Mouse (Mus musculus) megakaryocyte, adult 5-6 weeks (primary cell): Measurements from ENCODE around the gene Ankrd33b. TPM values are rescaled to one million over a fixed set of nuclear protein-coding genes. Genes with fewer than 3 reads are reported as not detected.

Source experiments
- ATAC-seq: 2 replicates; pipeline ENCODE4 v1.8.0; 2016; ENCODE audit warnings: mild to moderate bottlenecking, inconsistent platforms; ENCODE audit not compliant: poor library complexity, severe bottlenecking
- total RNA-seq, 2 experiments: library from RNA; stranded (forward) in 1 of 2; stranded (reverse) in 1 of 2; fragments of 153-499, 151-499 nt in 1 of 2; fragments of 221-1000, 200-1000 nt in 1 of 2; gene quantifications; 2 replicates each; pipeline versions ENCODE4 v1.2.3 to v1.2.4; 2015 to 2017

Ankrd33b gene
- total RNA-seq, 2 experiments from 2014 or later: 4.8 to 9.1 TPM

DNA sequence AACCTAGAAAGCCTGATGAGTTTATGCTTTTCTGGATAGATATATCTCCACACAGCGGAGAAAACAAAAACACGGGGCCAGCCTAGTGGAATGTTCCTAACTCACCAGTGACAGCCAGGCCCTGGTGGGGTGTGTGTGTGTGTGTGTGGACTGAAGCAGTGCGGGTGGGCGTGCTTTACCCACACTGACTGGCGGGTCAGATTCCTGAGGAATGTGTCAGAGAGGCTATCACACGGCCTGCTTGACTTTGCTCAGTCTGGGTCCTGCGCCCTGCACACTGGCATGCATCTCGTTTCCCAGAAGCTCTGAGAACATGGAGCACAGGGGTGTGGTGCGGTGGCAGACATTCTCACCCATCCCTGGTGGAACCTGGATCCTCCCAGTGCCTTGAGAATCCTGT, 121.6 kb downstream of the Ankrd33b start:
- ATAC-seq: no peak

DNA sequence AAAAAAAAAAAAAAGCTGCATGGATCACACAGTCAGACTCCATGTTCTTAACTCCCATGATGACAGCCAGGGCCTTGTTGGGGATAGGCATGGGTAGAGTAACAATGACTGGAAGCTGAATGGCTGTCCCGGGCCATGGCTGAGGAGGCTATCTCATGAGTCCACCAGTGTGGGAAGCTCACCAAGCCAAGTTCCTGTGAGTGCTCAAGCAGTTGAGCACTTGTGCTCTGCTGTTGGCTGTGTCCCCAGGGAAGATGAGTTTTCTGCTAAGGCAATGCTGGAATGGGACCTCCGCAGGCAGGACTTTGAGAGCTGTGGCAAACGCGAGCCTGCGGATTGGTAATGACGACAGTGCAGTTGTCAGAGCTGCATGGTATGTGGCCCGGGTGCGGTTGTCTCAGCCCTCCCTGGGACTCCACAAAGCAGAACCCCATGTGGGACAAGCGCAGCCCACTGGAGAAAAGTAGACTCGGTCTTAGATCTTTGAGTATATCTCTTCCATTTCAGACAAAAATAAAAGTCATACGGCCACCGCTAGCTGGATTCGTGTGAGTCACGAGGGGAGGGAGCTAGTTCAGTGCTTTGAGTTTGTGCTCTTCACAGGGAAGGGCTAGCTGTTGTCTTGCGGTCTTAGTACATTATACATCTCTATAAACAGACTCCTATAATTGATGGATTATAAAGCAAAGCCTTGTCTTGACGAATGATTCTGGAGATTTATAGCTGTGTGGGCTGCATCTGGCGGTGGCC, 122.7 kb downstream of the Ankrd33b start:
- ATAC-seq: no peak

DNA sequence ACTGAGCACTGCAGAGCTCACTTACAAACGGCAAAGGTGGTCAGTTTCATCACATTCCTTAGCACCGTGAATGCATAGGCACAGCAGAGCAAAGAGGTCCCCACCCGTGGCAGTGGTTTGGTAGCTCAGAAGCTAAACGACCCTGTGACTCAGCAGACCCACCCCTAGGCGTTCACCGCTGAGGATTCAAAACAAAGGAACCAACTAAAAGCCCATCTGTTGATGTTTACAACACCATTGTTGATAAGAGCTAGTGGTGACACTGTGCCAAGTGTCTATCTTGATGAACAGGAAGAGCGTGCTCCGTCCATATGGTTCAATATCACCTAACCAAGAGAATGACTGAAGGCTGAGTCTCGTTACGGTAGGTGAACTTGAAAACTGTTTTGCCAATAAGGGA, 124.3 kb downstream of the Ankrd33b start:
- 0 out of 2 replicates have a peak, but pooled peaks have one; percentile 20 for ATAC-seq

Other genes starting within 250 kb of the Ankrd33b start
- gene Dap, start 143.4 kb downstream of the Ankrd33b start, total RNA-seq (2015): 91.4 and 97.3 TPM in 2 replicates
- gene Dap, start 143.4 kb downstream of the Ankrd33b start, total RNA-seq (2017): 63.1 and 66.6 TPM in 2 replicates
- 1.3 and 1.4 TPM in 2 replicates for gene Ropn1l, start 86.0 kb upstream of the Ankrd33b start, total RNA-seq (2015)
- gene Ropn1l, start 86.0 kb upstream of the Ankrd33b start, total RNA-seq (2017): 1.2 and 1.5 TPM in 2 replicates
- gene March6, start 163.3 kb upstream of the Ankrd33b start, total RNA-seq (2015): 35.7 and 38.4 TPM in 2 replicates
- 31.1 and 34.2 TPM in 2 replicates for gene March6, start 163.3 kb upstream of the Ankrd33b start, total RNA-seq (2017)
- 0.46 TPM in 1 of 2 replicates, not detected in the other for gene Cmbl, start 197.7 kb upstream of the Ankrd33b start, total RNA-seq (2015)
- gene Cmbl, start 197.7 kb upstream of the Ankrd33b start, total RNA-seq (2017): 0.48 TPM in 1 of 2 replicates, not detected in the other
- gene Cct5, start 234.1 kb upstream of the Ankrd33b start, total RNA-seq (2015): 274 and 308 TPM in 2 replicates
- gene Cct5, start 234.1 kb upstream of the Ankrd33b start, total RNA-seq (2017): 263 and 265 TPM in 2 replicates
- 7.0 and 10.5 TPM in 2 replicates for gene Fam173b, start 234.1 kb upstream of the Ankrd33b start, total RNA-seq (2015)
- 5.6 and 8.0 TPM in 2 replicates for gene Fam173b, start 234.1 kb upstream of the Ankrd33b start, total RNA-seq (2017)